Mouse (Mus musculus) spleen, adult 2 months (tissue): Measurements from ENCODE around the gene Cmklr1.

Experiments
- CTCF ChIP-seq: fragments of 200-500 bp; IDR thresholded peaks from 2 replicates; pipeline ENCODE4 v1.5.1; 2011; ENCODE audit warnings: mild to moderate bottlenecking, inconsistent platforms; ENCODE audit not compliant: insufficient read depth, insufficient read length, insufficient replicate concordance; ENCODE audit errors: extremely low read depth
- POLR2A ChIP-seq: fragments of 200-500 bp; IDR thresholded peaks from 2 replicates; pipeline ENCODE4 v1.6.1; 2011; ENCODE audit warnings: low read depth, low read length, inconsistent platforms

DNA sequence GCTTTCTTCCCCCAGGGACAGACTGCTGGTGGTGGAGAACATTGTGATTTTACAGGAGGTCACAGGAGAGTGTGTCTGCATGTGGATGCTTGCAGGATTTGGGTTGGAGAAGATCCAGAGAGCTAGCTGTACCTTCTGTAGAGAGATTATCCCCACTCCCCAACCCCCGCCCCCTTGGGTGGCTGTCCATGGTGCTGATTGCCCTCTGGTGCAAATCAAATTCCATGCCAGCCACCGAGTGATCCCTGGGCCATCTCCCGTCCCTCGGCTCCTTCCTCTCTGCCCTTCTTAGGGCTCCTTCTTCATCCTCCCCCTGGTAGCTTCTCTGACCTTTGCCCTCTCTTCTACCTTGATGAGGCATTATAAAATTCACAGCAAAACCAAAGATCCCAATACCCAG lies 85.8 kb downstream of the Cmklr1 start:
- TF ChIP-seq CTCF (no peak), POLR2A (no peak)
